Mouse (Mus musculus): ENCODE data around the gene Cd248.

Gene Cd248

DNA sequence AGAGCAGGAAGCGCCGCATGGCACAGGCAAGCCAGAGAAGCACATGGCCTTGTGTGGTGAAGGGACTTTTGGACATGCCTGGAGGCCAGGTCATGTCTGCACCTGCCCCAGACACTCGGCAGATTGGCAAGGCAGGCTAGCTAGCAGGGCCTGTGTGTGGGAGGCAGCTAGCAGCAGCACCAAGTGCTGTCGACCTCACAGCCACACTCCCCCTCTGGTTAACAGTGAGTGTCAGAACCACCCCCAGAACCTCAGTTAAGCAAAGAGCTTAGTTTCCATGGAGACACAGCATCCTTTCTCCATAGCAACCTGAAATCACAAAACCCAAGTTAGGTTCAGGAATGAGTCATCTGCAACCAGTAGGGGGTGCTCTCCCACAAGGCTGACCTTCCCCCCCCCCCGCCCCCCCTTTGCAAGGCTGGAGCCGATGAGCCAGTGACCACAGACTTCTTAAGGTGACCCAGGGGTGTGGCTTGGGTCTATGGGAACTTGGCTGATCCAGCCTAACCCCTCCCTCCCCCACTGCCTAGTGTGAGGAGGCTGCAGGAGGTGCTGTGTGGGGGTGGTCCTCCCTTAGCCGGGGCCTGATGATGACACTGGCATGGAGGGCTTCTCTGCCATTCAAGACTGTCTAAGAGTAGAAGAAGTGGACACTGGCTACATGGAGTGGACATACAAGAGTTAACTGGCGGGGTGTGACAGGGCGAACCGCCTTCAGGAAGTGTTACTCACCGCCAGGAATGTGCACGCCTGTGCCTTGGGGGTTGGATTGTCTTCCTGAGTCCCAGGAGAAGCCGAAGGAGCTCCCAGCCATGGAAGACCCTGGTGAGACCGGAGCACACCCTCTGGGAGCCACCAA, 17.6 kb upstream of the Cd248 start, which contains the start of gene Rin1:
TSS of gene Rin1 (plus strand) at position 435 of the 859 bp plus-strand sequence.
- in situ Hi-C loops (cut with MboI; ENCODE audit: low pct_unique_long_range_greater_than_20kb in 1 of 2, low sequenced_read_pairs in 2 of 2, unreplicated experiment in 1 of 2) = no loop called here

DNA sequence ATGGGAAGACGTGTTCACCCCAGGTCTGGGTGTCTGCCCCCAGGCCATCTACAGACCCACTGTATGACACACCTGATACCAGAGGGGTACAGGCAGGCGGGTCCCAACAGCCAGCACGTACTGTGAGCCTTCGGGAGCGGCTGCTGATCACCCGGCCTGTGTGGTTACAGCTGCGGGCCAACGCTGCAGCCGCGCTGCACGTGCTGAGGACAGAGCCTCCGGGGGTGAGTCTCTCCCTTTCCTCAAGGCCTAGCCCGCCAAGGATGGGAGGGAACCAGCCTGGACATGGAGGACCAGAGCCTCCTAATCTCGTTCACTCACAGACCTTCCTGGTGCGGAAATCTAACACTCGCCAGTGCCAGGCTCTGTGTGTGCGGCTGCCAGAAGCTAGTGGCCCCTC, 16.8 kb upstream of the Cd248 start:
- in situ Hi-C loops (cut with MboI; ENCODE audit: low pct_unique_long_range_greater_than_20kb in 1 of 2, low sequenced_read_pairs in 2 of 2, unreplicated experiment in 1 of 2) = no loop called here

DNA sequence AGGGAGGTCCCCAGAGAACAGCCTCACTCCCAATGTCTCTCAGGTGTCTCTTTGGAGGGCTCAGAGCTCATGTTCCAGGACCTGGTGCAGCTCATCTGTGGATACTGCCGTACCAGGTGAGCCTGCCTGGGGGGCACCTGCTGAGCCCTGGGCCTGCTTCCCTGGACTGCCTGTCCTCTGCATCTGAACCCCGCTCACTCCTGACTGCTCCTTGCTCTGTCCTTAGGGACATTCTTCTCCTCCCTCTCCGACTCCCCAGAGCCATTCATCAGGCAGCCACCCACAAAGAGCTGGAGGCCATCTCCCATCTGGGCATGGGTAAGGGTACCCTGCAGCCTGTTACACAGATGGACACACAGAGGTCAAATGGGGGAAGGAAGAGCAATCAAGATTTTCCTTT, 16.4 kb upstream of the Cd248 start:
- in situ Hi-C loops (cut with MboI; ENCODE audit: low pct_unique_long_range_greater_than_20kb in 1 of 2, low sequenced_read_pairs in 2 of 2, unreplicated experiment in 1 of 2) = no loop called here

DNA sequence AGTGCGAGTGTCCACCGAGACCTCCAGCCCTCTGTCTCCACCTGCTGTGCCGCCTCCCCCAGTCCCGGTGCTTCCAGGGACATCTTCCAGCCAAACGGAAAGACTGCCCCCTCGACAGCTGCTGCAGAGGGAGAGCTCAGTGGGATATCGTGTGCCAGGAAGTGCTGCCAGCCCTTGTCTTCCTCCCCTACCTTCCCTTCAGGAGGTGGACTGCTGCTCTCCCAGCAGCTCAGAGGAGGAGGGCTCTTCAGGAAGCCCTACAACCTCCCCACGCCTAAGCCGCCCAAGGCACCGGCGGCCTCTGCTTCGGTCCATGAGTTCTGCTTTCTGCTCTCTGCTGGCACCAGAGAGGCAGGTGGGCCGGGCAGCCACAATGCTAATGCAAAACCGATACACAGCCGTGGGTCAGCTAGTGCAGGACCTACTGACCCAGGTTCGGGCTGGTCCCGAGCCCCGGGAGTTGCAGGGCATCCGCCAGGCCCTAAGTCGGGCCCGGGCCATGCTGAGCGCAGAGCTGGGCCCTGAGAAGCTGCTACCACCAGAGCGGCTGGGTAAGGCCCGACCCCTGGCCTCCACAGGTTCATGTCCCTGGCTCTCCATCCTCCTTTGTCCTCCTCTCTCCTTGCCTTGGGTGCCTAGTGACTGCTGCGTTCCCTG, 15.6 kb upstream of the Cd248 start:
- in situ Hi-C loops (cut with MboI; ENCODE audit: low pct_unique_long_range_greater_than_20kb in 1 of 2, low sequenced_read_pairs in 2 of 2, unreplicated experiment in 1 of 2) = no loop called here

GRCm38 (mm10) chr19:5052853-5053252, 15.0 kb upstream of the Cd248 start:
- in situ Hi-C loops (cut with MboI; ENCODE audit: low pct_unique_long_range_greater_than_20kb in 1 of 2, low sequenced_read_pairs in 2 of 2, unreplicated experiment in 1 of 2) = no loop called here

DNA sequence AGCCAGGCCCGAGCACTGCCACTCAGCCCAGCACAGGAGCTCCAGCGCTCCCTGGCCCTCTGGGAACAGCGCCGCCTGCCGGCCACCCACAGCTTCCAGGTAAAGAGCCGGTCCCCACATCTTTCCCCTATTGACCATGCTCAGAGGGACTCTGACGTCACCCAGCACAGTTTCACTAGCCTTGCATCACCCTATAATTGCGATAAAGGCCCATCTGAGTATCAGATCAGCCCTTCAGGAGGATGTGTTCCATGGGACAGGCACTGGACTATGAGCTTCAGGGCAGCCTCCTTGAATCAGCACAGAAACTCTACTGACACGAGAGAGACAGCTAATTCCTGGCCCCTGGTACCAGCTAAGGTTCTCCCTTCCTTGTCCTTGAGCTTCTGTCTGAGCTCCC, 14.0 kb upstream of the Cd248 start:
- in situ Hi-C loops (cut with MboI; ENCODE audit: low pct_unique_long_range_greater_than_20kb in 1 of 2, low sequenced_read_pairs in 2 of 2, unreplicated experiment in 1 of 2) = no loop called here

DNA sequence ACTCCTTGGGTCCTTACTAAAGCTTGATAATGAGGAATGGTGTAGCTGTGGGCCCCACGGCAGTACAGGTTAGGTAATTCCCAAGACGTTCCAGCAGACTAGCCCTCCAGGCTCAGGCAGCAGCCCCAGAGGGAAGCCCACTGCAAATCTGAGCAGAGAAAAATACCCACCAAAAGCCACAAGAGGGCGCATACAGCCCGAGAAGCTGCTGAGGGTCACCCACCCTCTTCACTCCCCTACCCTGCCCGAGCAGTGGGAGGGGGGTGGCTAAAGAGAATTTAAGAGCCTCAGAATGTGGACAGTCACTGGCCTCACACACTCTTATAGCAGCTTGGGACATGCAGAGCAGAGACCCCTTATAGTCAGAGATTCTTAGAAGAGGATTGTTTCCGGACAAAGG, 11.6 kb upstream of the Cd248 start:
- in situ Hi-C loops (cut with MboI; ENCODE audit: low pct_unique_long_range_greater_than_20kb in 1 of 2, low sequenced_read_pairs in 2 of 2, unreplicated experiment in 1 of 2) = no loop called here

DNA sequence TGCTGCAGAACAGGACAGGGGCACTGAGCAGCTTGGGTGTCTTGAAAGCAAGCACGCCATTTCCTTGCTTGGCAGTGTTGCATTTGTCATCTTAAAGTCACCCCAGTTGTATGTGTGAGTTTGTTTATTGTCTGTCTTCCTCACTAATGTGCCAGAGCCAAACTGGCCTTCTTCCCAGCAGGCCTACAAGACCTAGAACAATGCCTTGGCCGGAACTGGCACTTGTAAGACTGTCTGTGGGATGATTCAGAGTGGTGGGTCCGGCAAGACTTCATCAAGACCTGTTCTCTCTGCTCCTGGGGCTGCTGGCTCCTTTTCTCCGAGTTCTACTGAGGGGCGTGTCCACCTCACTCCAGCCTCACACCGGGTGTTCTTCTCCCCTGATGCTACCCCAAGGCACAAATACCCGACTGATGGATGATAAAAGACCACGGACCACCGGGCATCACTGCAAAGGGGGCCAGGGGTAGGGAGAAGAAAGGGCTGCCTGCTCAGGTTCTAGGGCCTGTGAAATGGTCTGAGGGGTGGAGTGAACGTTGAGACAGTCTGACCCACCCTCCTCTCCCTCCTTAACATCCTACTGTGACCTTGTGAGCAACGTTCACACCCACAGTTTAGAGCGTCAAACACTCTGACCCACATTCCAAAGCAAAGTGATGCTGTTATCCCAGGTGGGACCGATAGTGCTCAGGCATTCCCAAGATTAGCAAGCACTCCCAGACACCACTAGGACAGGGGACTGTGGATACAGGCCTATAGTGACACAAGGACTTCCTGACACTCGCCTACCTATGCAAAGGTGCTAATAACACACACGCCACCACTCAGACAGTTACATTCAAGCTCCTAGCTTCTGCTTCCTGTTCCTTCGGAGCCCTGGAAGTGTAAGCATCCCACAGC, 9.8 kb upstream of the Cd248 start:
- in situ Hi-C loops (cut with MboI; ENCODE audit: low pct_unique_long_range_greater_than_20kb in 1 of 2, low sequenced_read_pairs in 2 of 2, unreplicated experiment in 1 of 2) = no loop called here

- in situ Hi-C loops (cut with MboI; ENCODE audit: low pct_unique_long_range_greater_than_20kb in 1 of 2, low sequenced_read_pairs in 2 of 2, unreplicated experiment in 1 of 2) = no loop called here
These were observed 8.8 kb upstream of the Cd248 start for GRCm38 (mm10) chr19:5058801-5059771.

DNA sequence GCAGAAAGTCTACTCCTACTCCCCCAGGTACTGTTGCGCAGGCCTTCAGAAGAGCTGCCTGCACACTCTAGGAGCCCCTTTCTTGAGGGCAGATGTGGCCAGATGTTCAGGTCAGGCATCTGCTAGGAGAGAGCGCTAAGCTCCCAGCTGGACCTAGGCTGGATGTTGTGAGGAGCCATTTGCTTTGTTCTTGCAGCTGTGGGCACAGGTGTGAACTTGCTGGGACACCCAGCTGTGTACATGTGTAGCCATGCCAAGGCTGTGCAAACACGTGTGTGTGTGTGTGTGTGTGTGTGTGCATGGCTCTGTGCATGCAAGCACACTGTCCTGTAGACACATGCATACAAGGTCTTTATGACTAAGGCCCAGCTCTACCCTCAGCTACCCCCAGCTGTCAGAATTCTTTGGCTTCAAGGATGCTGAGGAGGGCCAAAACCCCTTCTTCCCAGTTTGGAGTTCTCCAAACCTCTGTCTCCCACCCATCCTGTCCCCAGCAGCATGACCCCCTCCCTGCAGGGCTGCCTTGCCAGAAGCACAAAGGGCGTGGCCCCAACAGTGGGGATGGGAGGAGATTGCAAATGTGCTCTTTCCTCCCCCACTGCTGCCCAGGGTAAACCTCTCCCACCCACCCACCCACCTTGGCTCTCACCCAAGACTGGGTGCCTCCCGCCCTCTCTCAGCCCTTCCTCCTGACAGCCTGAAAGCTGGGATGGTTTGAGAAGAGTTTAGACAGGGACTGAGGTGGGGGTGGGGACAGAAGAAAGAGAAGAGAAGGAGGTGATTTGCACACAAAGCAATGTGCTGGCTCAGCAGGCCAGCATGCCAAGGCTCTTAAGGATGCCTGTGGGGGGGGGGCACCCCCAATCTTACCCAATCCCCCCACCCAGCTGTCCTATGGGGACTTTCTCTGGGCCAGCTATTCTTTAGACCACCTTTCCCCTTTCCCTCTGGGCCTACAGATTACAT, 7.2 kb upstream of the Cd248 start:
- in situ Hi-C loops (cut with MboI; ENCODE audit: low pct_unique_long_range_greater_than_20kb in 1 of 2, low sequenced_read_pairs in 2 of 2, unreplicated experiment in 1 of 2) = no loop called here

GRCm38 (mm10) chr19:5062041-5062440, 5.8 kb upstream of the Cd248 start:
- in situ Hi-C loops (cut with MboI; ENCODE audit: low pct_unique_long_range_greater_than_20kb in 1 of 2, low sequenced_read_pairs in 2 of 2, unreplicated experiment in 1 of 2) = no loop called here

- in situ Hi-C loops (cut with MboI; ENCODE audit: low pct_unique_long_range_greater_than_20kb in 1 of 2, low sequenced_read_pairs in 2 of 2, unreplicated experiment in 1 of 2) = no loop called here
These were observed 5.4 kb upstream of the Cd248 start for GRCm38 (mm10) chr19:5062446-5062845.

- in situ Hi-C loops (cut with MboI; ENCODE audit: low pct_unique_long_range_greater_than_20kb in 1 of 2, low sequenced_read_pairs in 2 of 2, unreplicated experiment in 1 of 2) = no loop called here
These were observed 2.8 kb upstream of the Cd248 start for GRCm38 (mm10) chr19:5065104-5065503.

DNA sequence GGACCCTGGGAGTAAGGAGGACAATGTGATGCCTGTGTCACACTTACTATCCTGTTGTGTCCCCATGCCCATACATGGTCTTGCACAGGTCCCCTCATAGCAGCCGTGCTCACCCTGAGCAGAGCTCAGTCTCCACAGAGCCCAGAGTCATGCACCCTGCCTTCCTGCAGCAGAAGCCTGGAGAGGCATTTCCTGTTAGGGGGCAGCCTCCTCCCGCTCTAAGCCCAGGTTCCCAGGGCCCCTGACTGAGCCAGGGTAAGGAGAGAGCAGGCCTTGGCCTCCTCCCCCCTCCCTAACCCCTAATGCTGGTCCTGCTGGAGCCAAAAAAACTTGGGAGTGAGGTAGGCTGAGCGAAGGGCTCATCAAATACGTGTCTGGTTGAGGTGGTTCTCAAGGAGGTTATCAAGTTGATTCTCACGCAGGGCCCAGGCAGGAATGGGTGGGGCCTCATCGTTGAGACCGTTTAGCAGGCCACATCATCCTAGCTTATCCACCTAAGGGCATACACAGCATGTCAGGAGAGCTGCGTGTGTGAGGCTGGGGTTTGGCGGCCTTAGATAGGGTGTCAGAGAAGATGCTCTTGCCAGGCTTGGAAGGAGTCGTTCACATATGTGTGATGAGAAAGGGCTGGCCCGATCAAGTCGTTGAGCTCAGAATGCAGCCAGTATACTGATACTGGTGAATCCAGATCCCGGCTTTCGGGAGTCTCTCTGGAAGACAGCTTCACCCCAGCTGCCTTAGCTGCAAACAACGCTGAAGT, 658 bp upstream of the Cd248 start:
- in situ Hi-C loops (cut with MboI; ENCODE audit: low pct_unique_long_range_greater_than_20kb in 1 of 2, low sequenced_read_pairs in 2 of 2, unreplicated experiment in 1 of 2) = no loop called here

GRCm38 (mm10) chr19:5068570-5069234, 824 bp downstream of the Cd248 start:
- in situ Hi-C loops (cut with MboI; ENCODE audit: low pct_unique_long_range_greater_than_20kb in 1 of 2, low sequenced_read_pairs in 2 of 2, unreplicated experiment in 1 of 2) = no loop called here

DNA sequence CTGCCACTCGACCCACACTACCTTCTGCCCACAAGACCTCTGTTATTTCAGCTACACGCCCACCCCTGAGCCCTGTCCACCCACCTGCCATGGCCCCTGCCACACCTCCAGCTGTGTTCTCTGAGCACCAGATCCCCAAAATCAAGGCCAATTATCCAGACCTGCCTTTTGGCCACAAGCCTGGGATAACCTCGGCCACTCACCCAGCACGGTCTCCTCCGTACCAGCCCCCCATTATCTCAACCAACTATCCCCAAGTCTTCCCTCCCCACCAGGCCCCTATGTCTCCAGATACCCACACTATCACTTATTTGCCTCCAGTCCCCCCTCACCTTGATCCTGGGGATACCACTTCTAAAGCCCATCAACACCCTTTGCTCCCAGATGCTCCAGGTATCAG, 1.6 kb downstream of the Cd248 start:
- in situ Hi-C loops (cut with MboI; ENCODE audit: low pct_unique_long_range_greater_than_20kb in 1 of 2, low sequenced_read_pairs in 2 of 2, unreplicated experiment in 1 of 2) = no loop called here

Measured in mouse embryonic stem cell (cell line).